Mouse (Mus musculus) hematopoietic stem cell, adult 5-6 weeks (primary cell): ENCODE data around the gene Mtch1. TPM values are rescaled to one million over a fixed set of nuclear protein-coding genes. Genes with fewer than 3 reads are reported as not detected.
A peak's percentile ranks its signal among the peaks of the same experiment; 100 is the strongest.
"Not testable (repeated sequence)": the region's sequence is repeated elsewhere in the genome, so short reads cannot be mapped to it uniquely, and the experiment has no call there.

Experiments used
- ATAC-seq, 2 experiments: fragments of 125-278 bp in 1 of 2; replicated peaks in 1 of 2; 2 replicates each; pipeline ENCODE4 v1.8.0; 2016 to 2017; ENCODE audit warnings: inconsistent platforms in 2 of 2, mild to moderate bottlenecking in 2 of 2, moderate number of reproducible peaks in 2 of 2, low read depth in 1 of 2, moderate TSS enrichment in 1 of 2; ENCODE audit not compliant: low FRiP score in 2 of 2, poor library complexity in 2 of 2, severe bottlenecking in 2 of 2, insufficient read depth in 1 of 2, low TSS enrichment in 1 of 2
- total RNA-seq: library from RNA; stranded (forward); fragments of 172-1452, 232-1000 nt; gene quantifications from 2 replicates; pipeline ENCODE4 v1.2.3, GENCODE M21; 2017

Gene Mtch1
- total RNA-seq, 1 experiment from 2014 or later, result 60.6 TPM

GRCm38 (mm10) chr17:29321765-29322602, 25.8 kb downstream of the Mtch1 start:
- ATAC-seq, result no peak

- ATAC-seq, result peak in 1 of 2 experiments; percentile 39; a peak in 1 of 4 replicates
Measured at GRCm38 (mm10) chr17:29319881-29320639, 27.7 kb downstream of the Mtch1 start.

GRCm38 (mm10) chr17:29319476-29319875, 28.3 kb downstream of the Mtch1 start:
- no peak for ATAC-seq

- peak; percentile 65 to 84 for ATAC-seq
Measured at GRCm38 (mm10) chr17:29318731-29319250, 28.9 kb downstream of the Mtch1 start.

- ATAC-seq, result not testable (repeated sequence)
Measured at GRCm38 (mm10) chr17:29317380-29317779, 30.4 kb downstream of the Mtch1 start, which contains the start of gene Pi16. TSS of gene Pi16 (plus strand) at chr17:29317680.

GRCm38 (mm10) chr17:29316891-29317290, 30.8 kb downstream of the Mtch1 start:
- ATAC-seq, result no peak

GRCm38 (mm10) chr17:29315672-29316465, 31.9 kb downstream of the Mtch1 start:
- ATAC-seq, result no peak

- no peak for ATAC-seq
Measured at GRCm38 (mm10) chr17:29313300-29313699, 34.4 kb downstream of the Mtch1 start.

GRCm38 (mm10) chr17:29312082-29312481, 35.7 kb downstream of the Mtch1 start:
- ATAC-seq, result no peak

- ATAC-seq, result no peak
Measured at GRCm38 (mm10) chr17:29311602-29312001, 36.1 kb downstream of the Mtch1 start.

GRCm38 (mm10) chr17:29310056-29310623, 37.6 kb downstream of the Mtch1 start:
- ATAC-seq, result no peak

GRCm38 (mm10) chr17:29305871-29306270, 41.9 kb downstream of the Mtch1 start:
- peak in 1 of 2 experiments; percentile 25; a peak in 1 of 4 replicates for ATAC-seq

- ATAC-seq, result no peak
Measured at GRCm38 (mm10) chr17:29305058-29305806, 42.5 kb downstream of the Mtch1 start.

GRCm38 (mm10) chr17:29304376-29305057, 43.2 kb downstream of the Mtch1 start:
- peak; percentile 38 to 79 for ATAC-seq

GRCm38 (mm10) chr17:29303856-29304255, 43.9 kb downstream of the Mtch1 start:
- no peak for ATAC-seq

- peak; percentile 29 to 30; a peak in 1 of 4 replicates for ATAC-seq
Measured at GRCm38 (mm10) chr17:29303087-29303486, 44.6 kb downstream of the Mtch1 start.
